Mouse (Mus musculus): Measurements from ENCODE around the gene 4933428G20Rik.
A peak's percentile ranks its signal among the peaks of the same experiment; 100 is the strongest.

4933428G20Rik gene

DNA sequence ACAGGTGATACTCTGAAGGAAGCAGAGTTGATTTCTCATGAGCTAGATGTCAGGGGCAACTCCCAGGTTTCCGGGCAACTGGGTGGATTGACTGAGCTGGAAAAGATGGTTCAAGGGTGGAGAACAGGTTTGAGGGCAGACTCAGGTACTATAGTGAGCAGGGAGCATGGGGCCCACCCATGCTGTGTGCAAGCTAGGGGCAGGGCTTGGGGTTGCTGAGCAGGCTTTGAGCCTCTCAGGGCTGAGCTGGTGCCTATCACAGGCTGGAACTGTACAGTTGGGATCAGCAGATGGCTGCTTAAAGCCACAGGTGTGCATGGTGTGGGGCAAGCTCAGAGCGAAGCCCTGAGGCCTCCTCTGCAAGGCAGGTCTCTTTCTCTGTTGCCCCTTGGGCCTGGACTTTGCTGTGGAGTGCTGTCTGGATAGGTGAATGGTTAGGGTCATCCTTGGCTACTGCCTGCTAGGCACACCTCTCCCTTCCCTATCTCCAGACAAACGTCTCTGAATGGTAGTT, 38.8 kb downstream of the 4933428G20Rik start:
- DNase-seq: no peak

DNA sequence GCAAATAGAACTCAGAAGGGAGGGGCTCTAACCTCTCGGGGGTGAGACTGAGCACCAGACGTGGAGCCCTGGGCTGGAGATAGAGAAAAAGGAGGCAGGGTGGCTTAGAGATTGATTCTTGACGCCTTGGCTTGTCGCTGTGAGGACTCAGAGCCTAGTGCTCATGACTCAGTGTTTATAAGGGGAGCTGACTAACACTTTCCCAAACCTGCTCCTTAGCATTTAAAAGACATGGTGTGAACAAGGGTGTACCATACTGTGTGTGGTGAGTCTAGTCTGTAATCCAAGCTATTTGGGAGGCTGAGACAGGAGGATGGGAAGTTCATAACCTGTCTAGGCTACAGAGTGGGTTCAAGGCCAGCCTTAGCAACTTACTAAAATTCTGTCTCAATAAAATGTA, 43.0 kb downstream of the 4933428G20Rik start:
- no peak for DNase-seq

DNA sequence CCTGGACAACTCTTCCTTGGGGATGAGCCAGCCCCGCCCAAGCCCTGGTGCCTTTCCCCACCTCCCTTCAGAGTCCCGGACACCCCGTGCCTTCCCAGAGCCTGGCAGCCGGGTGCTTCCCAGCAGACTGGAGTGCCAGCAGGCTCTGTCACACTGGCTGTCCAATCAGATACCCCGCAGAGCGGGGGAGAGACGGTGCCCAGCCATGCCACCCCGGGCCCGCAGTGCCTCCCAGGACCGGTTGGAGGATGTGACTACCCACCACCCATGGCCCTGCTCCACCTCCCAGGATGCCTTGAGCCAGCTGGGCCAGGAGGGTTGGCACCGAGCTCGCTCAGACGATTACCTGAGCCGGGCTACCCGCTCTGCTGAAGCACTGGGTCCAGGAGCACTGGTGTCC, 48.5 kb downstream of the 4933428G20Rik start:
- no peak for DNase-seq

DNA sequence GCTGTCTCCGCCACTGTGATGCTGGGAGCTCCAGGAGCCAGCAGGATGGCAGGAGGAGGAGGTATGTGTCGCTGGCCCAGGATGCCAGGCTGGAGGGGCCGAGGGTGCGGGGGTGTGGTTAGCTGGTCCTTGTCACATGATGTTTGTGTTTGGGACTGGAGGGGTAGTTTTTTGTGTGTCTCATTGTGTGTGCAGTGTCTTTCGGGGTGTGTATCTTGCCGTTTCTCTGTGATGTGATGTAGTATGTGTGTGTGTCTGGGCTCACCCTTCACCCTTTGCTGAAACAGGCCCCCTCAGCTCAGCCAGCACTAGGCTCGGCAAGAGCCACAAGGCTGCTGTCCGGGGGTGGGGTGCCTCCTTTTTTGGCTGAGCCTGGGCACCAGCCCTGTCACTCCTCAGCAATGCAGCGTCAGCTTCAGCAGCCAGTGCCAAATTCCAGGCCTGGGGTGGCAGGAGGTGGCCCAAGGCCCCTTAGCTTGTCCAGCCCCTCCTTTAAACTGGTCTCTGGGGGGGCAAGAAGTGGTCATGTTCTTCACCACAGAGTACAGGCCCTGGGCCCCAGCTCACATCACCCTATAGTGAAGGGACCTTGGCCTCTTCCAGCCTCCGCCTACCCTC, 49.7 kb downstream of the 4933428G20Rik start:
- DNase-seq: no peak

DNA sequence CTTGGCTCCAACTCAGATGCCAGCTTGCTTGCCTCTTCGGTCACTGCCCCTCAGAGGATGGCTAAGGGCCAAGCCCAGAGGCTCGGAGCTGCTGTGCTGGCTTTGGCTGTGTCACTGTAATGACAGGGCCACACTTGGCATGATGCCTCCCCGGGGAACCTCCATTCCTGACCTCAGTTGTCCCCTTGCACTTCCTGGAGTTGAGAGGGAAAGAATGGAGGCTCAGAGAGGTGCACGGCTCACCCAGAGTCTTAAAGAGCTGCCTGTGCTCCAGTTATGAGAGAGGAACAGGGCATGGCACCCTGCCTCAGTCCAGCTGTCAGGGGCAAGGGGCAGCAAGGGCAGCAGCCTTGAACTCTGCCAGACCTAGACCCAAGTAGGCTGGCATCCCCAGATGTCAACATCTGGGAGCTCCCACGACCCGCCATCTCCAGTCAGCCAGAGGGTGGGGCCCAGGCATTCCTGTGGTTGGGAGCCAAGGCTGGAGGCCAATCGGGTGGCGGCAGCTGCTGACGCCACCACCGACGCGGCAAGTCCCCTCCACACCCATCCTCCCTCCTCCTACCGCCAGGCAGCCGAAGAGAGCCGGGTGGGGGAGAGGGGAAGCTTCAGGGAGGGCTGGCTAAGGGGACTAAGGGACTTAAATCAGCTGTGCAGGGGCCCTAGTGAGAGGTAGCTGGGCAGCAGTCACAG, 50.4 kb downstream of the 4933428G20Rik start:
- peak; percentile 77 for DNase-seq

DNA sequence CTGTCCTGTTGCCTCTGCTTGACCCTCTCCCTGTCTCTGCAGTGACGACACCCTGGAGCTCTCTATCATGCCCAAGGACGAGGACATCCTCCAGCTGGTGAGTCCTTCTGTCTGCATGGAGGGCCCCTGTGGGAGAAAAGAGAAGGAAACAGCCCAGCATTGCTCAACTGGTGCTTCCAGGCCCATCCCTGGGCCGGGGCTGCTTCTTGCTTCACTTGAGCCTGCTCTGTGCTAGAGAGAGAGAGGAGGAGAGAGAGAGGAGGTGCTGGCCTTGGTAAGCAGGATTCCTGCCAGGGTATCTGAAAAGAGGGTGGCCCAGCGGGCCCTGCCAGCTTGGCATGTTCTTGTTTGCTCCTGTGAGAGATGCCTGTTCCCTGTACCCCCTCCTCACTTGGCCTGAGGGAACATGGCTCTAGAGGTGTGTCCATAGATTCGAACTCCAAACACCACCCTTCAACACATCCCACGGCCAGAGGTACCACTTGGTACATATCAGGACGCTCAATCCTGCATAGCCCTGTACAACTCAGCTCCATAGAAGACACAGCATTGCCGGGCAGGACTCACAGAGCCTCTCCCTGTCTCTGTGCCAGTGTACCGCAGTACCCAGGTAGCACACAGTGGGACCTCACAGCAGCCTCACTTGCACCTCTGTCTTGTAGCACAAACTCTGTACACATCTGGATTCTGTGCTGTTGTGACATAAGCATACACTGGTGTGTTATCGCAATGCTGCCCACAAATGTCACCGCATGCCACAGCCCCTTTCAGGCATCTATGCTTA, 51.3 kb downstream of the 4933428G20Rik start:
- no peak for DNase-seq

DNA sequence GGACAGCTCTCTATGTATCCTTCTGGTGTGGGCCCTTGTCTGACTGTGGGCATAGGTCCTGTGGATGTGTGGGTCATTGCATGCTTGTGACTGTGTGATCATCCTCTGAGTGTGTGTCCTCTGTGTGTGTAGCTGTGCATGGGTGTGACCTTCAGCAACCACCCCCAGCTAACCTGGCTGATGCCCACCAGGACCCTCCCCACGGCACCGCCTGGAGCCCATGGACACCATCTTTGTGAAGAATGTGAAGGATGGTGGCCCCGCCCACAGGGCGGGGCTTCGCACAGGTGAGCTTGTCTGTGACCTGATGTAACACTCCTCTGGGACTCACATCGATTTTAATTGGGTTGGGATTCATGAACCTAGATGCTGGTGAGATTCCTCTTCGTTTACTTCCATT, 52.2 kb downstream of the 4933428G20Rik start:
- no peak for DNase-seq

DNA sequence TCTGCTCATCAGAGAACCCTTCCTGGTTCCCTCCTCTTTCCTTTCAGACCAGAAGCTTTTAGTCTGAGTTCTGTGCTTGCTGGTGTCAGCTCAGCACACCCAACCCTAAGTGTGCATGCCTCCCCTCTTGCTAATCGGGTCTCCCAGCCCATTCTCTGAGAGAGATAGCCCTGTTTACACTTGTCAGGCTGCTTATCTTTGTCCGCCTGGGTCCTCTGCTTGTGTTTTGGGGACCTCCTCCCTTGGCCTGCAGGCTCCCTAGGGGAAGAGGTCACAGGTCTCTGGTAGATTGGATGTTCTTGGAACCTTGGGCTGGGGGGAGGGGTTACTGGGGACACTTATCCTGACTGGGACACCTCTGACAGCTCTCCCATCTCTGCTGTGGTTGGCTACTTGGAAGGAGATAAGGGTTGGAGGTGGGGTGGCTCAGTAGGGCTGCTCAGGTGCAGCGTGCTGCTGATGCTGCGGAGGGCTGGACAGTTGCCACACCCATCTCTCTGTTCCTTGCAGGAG, 54.1 kb downstream of the 4933428G20Rik start:
- DNase-seq: no peak

DNA sequence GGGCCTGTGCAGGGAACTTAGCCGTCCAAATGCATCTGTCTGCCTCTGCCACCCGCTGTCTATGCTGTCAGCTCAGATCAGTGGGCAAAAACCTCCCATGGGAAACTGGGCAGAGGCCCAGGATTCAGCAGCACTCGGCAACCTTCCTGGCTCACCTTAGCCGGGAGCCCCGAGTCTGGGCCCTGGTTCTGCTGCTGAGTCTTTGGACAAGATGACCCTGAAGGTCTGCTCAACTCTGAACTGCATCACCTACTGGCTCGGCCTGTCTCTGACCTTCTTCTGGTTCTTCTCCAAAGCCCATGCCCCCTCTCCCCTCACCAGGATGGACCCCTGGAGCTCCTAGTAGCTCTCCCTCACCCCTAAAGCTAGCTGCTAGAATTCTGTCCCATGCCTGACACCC, 54.5 kb downstream of the 4933428G20Rik start:
- DNase-seq: no peak

DNA sequence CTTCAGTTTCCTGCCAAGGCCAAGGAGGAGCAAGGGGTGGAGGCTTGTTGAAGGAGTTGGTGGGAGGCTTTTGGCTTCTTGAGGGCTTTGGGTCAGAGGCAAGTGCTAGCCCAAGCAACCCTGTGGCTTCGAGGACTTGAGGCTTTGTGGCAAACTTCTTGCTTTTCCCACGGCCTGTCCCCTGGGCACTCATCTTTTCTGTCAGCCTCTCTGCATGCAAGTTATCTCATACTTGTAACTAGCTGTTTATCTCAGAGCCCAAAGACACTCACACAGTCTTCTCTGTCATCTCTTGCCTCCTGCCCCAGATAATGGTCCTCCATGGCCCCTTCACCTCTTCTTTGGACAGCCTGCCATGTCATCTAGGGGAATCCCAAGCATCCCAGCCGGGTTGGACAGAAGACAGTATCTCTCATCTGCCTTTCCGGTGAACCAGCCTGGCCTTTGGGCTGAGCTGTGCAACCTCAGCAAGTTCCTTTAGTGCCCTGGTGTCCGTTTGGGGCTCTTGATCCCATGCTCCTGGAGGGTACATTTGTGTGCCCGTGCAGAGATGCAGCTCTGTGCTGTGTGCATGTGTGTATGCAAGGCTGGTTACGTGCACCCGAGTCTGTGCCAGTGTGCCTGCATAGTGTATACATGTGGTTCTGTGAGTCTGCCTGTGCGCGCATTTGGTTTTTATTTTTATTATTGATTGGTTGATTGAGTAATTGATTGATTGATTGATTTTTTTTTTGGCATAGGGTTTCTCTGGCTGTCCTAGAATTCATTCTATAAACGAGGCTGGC, 57.1 kb downstream of the 4933428G20Rik start:
- no peak for DNase-seq

DNA sequence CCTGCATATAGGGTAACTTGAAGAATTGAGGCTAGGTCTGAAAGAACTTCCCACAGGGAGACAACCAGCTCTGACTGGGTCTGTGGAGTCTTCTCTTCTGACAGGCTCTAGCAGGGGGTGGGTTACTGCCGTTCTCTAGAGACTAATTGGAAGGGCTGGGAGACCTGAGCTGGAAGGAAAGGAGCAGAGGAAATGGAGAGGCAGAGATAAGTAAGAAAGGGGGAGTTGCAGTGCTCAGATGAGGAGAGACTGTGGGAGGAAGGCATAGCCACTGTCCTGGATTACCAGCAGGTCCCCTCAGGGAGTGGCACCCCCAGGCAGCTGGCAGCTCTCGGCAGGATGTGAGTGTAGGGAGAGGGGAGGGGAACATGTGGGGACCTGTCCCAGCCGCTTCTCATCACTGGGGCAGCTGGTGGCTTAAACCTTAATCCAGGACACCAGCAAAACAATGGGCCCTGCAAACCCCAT, 58.4 kb downstream of the 4933428G20Rik start:
- DNase-seq: no peak

DNA sequence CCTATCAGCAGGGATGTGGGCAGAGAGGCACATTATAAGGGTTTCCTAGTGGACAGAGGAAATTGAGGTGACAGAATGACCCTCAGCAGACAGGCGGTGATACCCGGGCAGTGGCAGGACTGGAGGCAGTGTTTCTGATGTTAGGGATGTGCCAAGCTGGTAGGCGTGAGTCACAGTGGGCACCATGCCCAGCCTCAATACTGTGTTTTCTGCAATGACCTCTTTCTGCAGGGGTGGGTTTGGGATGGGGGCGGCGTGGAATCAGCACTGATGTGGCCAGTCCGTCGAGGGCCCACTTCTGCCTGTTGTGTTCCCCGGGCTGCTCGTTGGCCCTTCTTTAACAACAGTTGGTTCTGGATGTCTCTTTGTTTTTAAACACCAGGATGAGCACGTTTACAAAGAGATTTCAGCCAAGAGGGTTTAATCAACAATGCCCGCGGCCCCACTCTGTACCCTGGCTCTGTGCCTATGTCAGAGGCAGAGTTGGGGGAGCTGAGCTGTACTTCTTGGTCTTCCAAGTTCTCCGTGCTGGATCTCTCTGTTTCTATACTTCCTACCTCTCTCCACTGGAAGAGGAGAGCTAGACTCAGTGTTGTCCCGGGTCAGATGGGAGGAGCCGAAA, 59.0 kb downstream of the 4933428G20Rik start:
- DNase-seq: no peak

Measured in kidney, adult 11 months (tissue).